Mouse (Mus musculus): ENCODE results near the gene Rack1.
"Not testable (repeated sequence)": the region's sequence is repeated elsewhere in the genome, so short reads cannot be mapped to it uniquely, and the experiment has no call there.

Gene Rack1

DNA sequence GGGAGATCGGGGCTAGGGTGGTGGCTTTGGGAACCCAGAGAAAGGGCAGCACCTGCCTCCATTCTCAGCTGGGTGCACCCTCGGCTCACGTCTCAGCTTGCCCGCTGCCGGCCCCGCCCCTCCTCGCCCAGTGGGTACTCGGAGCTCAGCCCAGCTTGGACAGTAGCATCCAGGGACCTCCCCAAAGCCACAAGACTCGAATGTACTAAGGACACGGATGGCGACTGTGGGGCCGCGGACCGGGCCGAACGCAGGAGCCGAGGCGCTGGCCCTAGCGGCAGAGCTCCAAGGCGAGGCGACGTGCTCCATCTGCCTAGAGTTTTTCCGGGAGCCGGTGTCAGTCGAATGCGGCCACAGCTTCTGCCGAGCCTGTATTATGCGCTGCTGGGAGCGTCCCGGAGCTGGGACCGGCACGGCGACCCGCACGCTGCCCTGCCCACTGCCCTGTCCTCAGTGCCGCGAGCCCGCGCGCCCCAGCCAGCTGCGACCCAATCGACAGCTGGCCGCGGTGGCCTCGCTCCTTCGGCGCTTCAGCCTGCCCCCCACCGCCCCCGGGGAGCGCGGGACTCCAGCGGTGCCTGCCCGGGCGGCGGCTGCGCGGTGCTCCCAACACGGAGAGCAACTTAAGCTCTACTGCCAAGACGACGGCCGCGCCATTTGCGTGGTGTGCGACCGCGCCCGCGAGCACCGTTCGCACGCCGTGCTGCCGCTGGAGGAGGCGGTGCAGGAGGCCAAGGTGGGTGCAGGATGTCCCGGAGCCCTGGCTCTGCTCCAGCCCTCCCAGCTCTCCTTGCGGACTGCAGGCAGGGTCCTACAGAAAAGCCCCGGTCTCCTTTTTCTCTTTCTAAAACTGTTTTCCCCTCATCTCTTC lies 37.4 kb downstream of the Rack1 start:
- in situ Hi-C loops (cut with MboI; ENCODE audit: low sequenced_read_pairs): no loop called here

DNA sequence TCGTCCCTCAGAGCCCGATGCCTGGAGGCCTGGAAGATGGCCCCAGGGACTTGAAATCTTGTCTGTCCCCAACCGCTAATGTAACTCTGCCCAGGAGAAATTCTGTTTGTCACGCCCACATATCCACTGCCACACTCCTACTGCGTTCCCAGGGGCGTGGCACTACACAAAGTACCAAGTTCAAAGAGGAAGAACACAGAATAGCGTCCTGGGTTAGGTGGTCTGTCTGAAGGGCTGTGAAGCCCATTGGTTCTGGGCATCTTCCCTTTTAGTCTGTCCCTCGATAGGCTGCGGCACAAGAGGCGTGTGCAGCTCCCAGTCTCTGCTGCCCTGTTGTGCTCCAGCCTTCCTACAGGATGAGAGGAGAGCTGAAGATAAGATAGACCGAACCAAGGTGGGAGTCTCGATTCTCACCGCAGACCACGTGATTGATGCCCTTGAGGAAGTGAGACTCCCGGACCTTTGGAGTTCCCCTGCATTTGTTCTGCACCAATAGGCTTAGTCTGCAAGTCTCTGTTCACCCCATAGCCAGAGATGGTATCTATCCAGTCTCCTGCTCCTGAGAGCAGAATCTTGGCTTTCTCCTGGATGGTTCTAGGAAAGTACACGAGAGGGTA lies 38.2 kb downstream of the Rack1 start:
- in situ Hi-C loops (cut with MboI; ENCODE audit: low sequenced_read_pairs): no loop called here

DNA sequence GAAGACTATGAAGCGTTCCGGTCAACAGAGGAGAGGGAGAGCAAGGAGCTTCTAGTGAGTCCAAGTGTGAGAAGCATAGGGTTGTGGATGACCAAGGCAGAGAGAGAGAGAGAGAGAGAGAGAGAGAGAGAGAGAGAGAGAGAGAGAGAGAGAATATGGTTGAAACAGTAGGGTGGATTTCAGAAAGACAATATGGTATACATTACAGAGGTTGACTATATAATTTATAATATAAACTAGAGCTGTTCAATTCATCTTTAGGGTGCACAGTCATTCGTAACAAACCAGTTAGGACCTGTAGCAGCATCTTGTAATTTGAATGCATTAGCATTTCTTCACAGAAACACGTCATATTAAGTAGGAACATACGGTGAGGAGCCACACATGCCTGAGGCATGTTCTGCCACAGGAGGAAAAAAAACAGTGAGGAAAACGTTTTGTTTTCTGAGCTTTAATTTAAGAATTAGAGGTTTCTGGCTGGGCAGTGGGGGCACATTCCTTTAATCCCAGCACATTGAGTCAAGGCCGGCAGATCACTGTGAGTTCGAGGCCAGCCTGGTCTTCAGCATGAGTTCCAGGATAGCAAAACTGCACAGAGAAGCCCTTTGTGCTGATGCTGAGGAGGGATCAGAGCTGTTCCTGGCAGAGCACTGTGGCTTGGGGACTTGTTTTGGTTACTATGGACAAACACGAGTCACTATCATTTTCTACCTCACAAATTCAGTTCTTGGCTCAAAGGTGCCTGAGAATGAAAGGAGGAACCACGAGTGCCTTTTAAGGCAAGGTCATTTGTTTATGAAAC lies 38.9 kb downstream of the Rack1 start:
- in situ Hi-C loops (cut with MboI; ENCODE audit: low sequenced_read_pairs): no loop called here

DNA sequence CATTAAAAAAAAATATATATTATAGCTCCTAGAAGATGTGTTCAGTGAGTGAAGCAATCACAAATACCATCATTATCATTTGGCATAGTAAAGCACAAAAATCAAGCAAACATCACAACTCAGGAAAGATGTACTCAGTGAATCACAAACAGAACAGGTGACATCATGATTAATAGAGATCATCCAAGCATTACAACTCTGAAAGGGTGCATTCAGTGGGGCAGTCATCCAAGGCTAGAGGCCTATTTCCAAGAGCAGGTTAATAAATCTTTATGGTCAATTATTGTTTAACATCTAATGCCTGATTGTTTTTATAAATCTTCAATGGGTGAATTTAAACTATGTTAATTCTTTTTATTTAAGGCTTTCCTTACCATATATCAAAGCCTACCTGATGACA lies 40.7 kb downstream of the Rack1 start:
- in situ Hi-C loops (cut with MboI; ENCODE audit: low sequenced_read_pairs): no loop called here

DNA sequence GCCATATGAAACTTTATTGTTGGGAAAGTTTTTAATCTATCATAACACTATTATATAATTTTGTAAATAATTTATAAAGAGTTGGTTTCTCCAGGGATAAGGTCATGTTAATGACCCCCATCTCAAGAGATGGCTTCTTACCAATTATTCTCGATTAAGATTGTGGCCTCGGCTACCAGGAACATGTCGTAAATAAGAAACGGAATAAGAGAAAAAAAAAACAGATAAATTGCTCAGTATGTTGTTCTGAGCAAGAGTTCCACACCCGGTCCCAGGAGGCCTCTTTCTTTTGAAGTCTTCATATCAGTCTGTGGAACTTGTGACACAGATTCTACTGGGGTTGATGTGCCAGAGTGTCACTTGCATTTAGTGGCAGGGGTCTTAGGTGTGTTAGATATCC lies 41.1 kb downstream of the Rack1 start:
- in situ Hi-C loops (cut with MboI; ENCODE audit: low sequenced_read_pairs): no loop called here

DNA sequence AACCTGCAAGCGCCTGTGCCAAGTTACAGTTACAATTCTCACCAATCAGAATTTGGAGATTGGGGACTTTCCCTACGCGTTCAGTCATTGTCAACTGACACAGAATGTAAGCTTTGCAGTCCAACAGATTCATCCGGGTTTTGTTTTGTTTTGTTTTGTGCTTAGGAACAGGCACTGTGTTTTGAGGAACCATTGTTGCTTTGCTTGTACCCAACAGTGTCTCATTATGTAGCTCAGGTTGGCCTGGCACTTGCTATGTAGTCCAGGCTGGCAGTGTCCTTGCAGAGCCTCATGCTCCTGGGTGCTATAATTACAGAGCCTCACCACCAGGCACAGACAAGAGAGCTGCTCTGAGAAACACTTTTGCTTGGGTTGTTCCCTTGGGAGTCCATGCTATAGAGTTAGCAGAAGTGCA lies 42.3 kb downstream of the Rack1 start:
- in situ Hi-C loops (cut with MboI; ENCODE audit: low sequenced_read_pairs): no loop called here

DNA sequence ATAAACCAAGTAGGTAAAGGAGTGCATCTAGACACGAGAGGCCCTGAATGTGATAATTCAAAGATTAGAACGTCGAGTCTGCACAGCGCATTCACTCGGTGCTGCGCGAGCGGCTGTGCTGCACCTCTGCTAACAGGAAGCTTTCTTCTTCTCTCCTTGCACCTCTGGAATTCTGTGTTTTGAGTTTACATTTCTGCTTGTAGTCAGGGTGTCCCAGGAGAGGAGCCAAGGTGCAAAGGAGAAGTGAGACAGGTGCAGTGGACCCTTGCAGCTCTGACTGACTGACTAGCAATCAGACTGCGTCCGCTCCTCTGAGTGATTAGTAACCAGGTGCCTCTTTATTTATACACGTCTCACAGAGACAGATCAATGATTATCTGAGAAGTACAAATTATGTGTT lies 43.1 kb downstream of the Rack1 start:
- in situ Hi-C loops (cut with MboI; ENCODE audit: low sequenced_read_pairs): no loop called here

DNA sequence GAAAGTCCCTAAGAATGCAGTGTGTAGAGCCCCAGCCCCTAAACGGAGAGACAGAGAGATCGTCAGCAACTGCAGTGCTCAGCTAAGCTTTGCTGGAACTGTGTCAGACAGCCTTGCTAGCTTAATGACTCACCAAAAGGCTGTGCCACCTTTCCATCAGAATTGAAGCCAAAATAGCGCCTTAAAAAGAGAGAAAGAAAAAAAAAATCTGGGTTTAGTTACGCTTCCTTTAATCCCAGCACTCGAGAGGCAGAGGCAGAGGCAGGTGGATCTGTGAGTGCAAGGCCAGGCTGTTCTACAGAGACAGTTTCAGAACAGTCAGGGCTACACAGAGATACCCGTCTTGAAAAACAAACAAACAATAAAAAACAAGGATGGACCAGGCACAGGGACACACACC lies 44.2 kb downstream of the Rack1 start:
- in situ Hi-C loops (cut with MboI; ENCODE audit: low sequenced_read_pairs): no loop called here

DNA sequence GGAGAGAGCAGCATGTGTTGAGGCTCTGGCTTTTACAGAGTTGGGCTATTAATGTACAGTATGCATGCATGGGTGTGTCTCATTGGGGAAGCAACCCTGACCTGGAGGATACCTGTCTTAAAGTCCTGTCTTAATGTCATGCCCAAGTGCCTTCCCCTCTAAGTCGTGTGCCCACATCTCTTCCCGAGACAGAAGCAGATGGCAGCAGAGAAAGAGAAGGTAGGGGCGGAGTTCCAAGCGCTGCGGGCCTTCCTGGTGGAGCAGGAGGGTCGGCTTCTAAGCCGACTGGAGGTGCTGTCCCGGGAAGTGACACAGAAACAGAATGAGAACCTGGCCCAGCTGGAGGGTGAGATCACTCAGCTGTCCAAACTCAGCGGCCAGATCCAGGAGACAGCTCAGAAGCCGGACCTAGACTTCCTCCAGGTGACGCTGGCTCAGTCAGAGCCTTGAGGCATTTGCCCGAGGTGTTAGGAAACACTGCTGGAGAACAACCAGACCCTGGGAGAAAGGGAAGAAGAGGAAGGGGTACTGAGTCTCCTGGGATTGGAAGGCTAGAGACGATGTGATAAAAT lies 45.2 kb downstream of the Rack1 start:
- in situ Hi-C loops (cut with MboI; ENCODE audit: low sequenced_read_pairs): no loop called here

DNA sequence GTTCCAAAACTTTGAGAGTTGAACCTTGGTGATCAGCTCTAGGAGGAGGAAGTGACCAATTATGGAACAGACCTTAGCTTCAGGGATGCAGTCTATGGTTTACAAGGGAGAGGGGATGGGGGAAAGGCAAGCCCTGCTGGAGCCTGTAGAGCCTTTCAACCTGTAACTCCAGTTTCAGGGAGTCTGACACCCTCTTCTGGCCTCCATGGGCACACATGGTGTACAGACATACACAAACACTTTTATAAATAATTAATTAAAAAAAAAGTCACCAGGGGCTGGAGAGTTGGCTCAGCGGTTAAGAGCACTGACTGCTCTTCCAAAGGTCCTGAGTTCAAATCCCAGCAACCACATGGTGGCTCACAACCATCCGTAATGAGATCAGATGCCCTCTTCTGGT lies 46.2 kb downstream of the Rack1 start:
- in situ Hi-C loops (cut with MboI; ENCODE audit: low sequenced_read_pairs): not testable (repeated sequence)

DNA sequence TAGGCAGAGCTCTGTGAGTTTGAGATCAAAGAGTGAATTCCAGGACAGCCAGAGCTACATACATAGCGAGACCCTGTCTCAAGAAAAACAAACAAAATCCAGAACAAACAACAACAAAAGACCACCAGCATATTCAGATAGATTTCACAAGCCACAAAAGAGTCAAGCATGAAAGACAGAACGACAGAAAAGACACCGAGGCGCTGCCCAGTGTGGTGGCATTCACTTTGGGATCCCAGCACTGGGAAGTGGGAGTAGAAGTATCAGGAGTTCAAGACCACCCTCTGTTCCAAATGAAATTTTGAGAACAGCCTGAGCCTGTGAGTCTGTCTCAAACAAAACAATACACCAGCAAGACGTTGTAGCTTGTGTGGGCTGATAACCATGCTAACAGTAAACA lies 46.7 kb downstream of the Rack1 start:
- in situ Hi-C loops (cut with MboI; ENCODE audit: low sequenced_read_pairs): no loop called here

DNA sequence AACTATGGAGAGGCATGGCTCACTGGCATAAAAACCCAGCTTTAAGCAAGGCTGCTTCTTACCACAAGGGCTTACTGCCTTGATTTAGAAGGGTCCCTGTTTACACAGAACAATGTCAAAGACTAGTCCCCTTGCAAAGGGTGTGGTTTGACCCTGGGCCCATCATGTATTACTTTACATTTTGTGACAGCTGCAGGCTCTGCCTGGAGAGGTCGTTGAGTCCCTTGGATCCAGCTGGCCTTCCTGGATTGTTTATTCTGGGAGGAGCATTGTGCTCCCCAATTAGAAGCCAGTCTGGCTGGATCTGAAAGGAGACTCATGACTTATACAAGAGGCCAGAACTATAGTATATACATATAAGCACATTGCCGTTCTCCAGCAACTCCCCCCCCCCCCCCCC lies 50.1 kb downstream of the Rack1 start:
- in situ Hi-C loops (cut with MboI; ENCODE audit: low sequenced_read_pairs): loop anchor here (5.0 to 25.0 kb wide), 3 partner anchors 58 to 412 kb away; partner anchors contain the start of gene Ifi47

DNA sequence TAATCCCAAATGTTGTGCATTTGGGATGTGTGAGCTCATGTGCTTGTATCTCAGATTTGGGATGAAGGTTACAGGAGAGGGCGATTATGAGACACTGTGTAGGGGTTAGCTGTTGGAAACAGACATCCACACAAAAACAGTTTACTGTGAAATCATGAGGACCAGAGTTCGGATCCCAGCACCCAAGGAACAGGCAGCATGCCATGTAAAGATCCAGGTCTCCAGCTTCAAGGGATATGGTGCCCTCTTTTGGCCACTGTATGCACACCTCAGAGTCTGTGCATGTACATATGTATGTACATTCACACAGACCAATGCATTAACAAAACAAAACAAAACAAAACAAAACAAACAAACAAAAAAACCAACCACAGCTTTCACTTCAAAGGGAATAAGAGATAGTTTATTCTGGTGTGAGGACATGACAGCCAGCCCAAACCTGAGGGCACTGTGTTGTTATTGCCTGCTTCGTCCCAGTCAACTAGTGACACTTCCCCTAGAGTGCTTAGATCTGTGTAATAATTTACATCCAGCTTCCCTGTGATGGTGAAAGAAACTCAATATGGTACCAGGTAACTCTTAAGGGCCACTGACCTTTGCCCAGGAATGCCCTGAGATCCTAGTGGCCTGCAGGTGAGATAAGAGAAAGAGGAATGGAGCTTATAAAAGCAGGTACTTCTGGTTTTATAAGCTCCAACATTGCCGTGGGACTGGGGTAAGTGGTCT lies 51.3 kb downstream of the Rack1 start:
- in situ Hi-C loops (cut with MboI; ENCODE audit: low sequenced_read_pairs): loop anchor here (5.0 to 25.0 kb wide), 3 partner anchors 59 to 411 kb away; partner anchors contain the start of gene Ifi47

DNA sequence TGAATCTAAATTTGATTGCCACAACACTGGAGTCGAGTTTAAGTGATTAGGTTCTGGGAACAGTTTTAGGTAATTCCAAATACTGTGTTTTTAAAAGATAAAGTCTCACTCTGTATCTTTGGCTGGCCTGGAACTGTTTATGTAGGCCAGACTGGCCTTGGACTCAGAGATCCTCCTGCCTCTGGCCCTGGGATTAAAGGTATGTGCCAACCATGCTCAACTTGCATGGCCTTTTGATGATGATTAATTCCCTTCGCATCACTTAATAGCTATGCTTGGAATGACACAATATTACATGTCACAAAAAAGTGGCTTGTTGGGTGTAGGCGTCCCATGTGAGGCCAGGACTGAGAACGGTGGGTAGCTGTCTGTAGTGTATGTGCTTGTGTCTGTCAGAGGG lies 52.1 kb downstream of the Rack1 start:
- in situ Hi-C loops (cut with MboI; ENCODE audit: low sequenced_read_pairs): loop anchor here (5.0 to 25.0 kb wide), 3 partner anchors 60 to 410 kb away; partner anchors contain the start of gene Ifi47

DNA sequence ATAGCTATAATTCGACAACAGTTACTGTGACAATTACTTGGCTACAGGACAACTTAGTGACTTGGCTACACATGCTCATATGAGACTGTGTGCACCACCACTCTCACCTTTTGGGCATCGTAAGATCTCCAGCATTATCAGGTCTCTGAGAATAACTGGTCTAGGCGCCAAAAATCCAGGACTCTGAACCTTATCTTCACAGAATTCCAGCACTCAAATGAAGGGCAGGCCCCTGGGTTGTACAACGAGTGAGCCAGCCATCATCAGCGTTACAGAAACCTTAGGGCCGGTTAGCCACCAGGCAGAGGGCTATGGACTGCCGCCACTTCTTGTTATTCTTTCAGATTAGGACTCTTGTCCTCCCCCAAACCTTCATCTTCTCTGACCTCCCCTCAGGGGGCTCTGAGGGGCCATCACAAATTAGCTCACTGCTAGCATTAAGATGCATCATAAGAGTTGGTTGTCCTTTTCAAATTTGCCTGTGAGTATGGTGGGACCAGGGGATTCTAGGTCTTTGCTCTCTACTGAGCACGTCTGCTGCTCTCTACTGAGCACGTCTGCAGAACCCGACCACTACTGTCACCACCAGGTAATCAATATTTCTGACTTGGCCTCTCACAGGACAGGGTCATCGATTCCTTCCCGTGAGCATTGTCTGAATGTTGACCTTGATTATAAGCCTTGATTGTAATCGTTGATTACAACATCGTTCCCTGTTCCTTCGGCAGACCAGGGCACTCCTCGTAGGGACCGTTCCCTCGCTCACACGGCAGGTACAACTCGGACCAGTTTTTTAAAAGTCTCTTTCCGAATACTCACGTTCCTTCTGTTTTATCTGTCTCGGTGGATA lies 52.7 kb downstream of the Rack1 start:
- in situ Hi-C loops (cut with MboI; ENCODE audit: low sequenced_read_pairs): loop anchor here (5.0 to 25.0 kb wide), 3 partner anchors 61 to 409 kb away; partner anchors contain the start of gene Ifi47

DNA sequence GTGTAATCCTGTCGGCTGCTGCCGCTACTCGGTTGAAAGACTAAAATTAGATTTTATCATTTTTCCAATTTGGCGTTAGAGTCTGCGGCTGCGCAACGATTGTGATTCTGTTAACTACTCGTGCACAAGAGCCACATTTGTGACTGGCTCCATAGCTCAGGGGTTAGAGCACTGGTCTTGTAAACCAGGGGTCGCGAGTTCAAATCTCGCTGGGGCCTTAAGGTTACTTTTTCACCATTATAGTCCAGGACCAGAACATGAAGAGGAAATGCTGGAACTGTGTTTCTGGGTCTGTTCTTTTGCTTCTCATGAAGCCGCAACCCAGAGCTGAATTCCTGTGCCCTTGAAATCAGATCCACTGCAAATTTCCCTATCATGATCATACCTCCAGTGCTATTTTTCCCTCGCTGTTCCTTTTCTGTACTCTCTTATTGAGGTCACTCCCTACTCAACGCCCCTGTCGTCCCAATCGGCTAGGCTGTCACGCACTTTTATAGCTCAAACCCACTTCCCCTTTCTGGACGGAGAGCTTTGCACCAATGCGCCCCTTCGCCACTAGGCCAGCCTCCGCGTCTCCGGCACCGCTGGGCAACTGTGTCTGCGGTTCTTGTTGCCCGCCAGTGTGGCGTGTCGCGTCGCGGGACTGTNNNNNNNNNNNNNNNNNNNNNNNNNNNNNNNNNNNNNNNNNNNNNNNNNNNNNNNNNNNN lies 53.5 kb downstream of the Rack1 start:
- in situ Hi-C loops (cut with MboI; ENCODE audit: low sequenced_read_pairs): loop anchor here (5.0 to 25.0 kb wide), 3 partner anchors 61 to 409 kb away; partner anchors contain the start of gene Ifi47
